Mouse (Mus musculus) midbrain, postnatal 0 days (tissue): ENCODE data around the gene Cdv3. TPM values are rescaled to one million over a fixed set of nuclear protein-coding genes. Genes with fewer than 3 reads are reported as not detected.
A peak's percentile ranks its signal among the peaks of the same experiment; 100 is the strongest.

Experiments used
- ATAC-seq: fragments of 200-750 bp; cut with Nextera tagmentation; 2 replicates; pipeline ENCODE4 v1.8.0; 2017; ENCODE audit warnings: moderate number of reproducible peaks, mild to moderate bottlenecking, moderate TSS enrichment, moderate library complexity; ENCODE audit not compliant: low FRiP score
- DNase-seq: peaks from one replicate; pipeline ENCODE4 v3.0.0-alpha.2; 2015; ENCODE audit warnings: low spot score
- H3K27ac ChIP-seq: fragments of 300-500 bp; sonication (generic); 2 replicates; pipeline ENCODE4 v1.5.1; 2014; ENCODE audit warnings: low read depth, mild to moderate bottlenecking, low read length, mixed read lengths
- H3K27me3 ChIP-seq: fragments of 300-500 bp; sonication (generic); 2 replicates; pipeline ENCODE4 v1.6.1; 2014; ENCODE audit warnings: low read length, control low read depth, mixed read lengths; ENCODE audit not compliant: insufficient read depth
- H3K36me3 ChIP-seq: fragments of 300-500 bp; sonication (generic); 2 replicates; pipeline ENCODE4 v1.6.1; 2014; ENCODE audit warnings: low read length, control low read depth, mixed read lengths; ENCODE audit not compliant: insufficient read depth
- H3K4me1 ChIP-seq: fragments of 300-500 bp; sonication (generic); 2 replicates; pipeline ENCODE4 v1.6.1; 2014; ENCODE audit warnings: mild to moderate bottlenecking, control low read depth, antibody characterized with exemption, low read length, mixed read lengths; ENCODE audit not compliant: insufficient read depth
- H3K4me2 ChIP-seq: fragments of 300-500 bp; sonication (generic); 2 replicates; pipeline ENCODE4 v1.6.1; 2014; ENCODE audit warnings: low read depth, mild to moderate bottlenecking, low read length, mixed read lengths; ENCODE audit not compliant: poor library complexity, severe bottlenecking
- H3K4me3 ChIP-seq: fragments of 300-500 bp; sonication (generic); 2 replicates; pipeline ENCODE4 v1.5.1; 2014; ENCODE audit warnings: low read depth, mild to moderate bottlenecking, low read length, moderate library complexity
- H3K9ac ChIP-seq: fragments of 300-500 bp; sonication (generic); replicated peaks from 2 replicates; pipeline ENCODE4 v1.6.1; 2014; ENCODE audit warnings: mild to moderate bottlenecking, low read length, moderate library complexity, mixed read lengths; ENCODE audit not compliant: poor library complexity, severe bottlenecking
- H3K9me3 ChIP-seq: fragments of 300-500 bp; sonication (generic); 2 replicates; pipeline ENCODE4 v1.6.1; 2016; ENCODE audit warnings: low read length, control low read depth
- CTCF ChIP-seq: IDR thresholded peaks from 2 replicates; pipeline ENCODE4 v1.5.1; 2016; ENCODE audit warnings: antibody characterized with exemption, mild to moderate bottlenecking
- WGBS: fragments of 180-500 bp; shearing (Covaris S2); extraction: QIAGEN DNeasy Blood & Tissue Kit; methylation state at CpG from one replicate; pipeline ENCODE4 v1.1.7; 2014; 5-methylcytosine and 5-hydroxymethylcytosine counted together
- polyA plus RNA-seq: library from polyadenylated mRNA; unstranded; fragments of >200 nt; fragmentation: Nextera tagmentation; extraction: Ambion mirVana; gene quantifications from 2 replicates; pipeline ENCODE4 v1.2.1, GENCODE M21; 2015
- total RNA-seq: library from RNA; depleted of rRNA; stranded (reverse); fragments of >200 nt; gene quantifications from 2 replicates; pipeline ENCODE4 v1.2.3, GENCODE M21; 2014; rRNA removed

Cdv3 gene
- total and polyA plus RNA-seq, 2 experiments from 2014 or later: 84.2 to 102 TPM

GRCm38 (mm10) chr9:103324678-103325077 lies 41.0 kb downstream of the Cdv3 start:
- H3K4me3 ChIP-seq: no peak overlapping the region
- no peak for TF ChIP-seq CTCF
- H3K9ac ChIP-seq: no peak overlapping the region
- no peaks in the 10 kb centered on the region for H3K9me3 ChIP-seq
- H3K27ac ChIP-seq: no peak overlapping the region
- H3K36me3 ChIP-seq: peaks cover 17% of the 10 kb centered on the region; the same call in 1 of the 2 replicates
- no peak overlapping the region for H3K4me2 ChIP-seq
- H3K27me3 ChIP-seq: no peaks in the 10 kb centered on the region
- DNase-seq (no peak), ATAC-seq (no peak)
- no peaks in the 10 kb centered on the region for H3K4me1 ChIP-seq
- WGBS: 89% methylated on average over 1 of the region's 2 CpGs

GRCm38 (mm10) chr9:103309832-103310231 lies 55.8 kb downstream of the Cdv3 start:
- Histone ChIP-seq H3K4me2 (no peak overlapping the region), H3K9me3 (no peaks in the 10 kb centered on the region), H3K9ac (no peak overlapping the region), H3K27me3 (no peaks in the 10 kb centered on the region), H3K4me1 (no peaks in the 10 kb centered on the region), H3K4me3 (no peak overlapping the region), H3K27ac (no peak overlapping the region), H3K36me3 (peaks cover 8% of the 10 kb centered on the region; the same call in 1 of the 2 replicates)
- TF ChIP-seq CTCF: no peak
- ATAC-seq: no peak
- DNase-seq: no peak
- WGBS: 92% methylated on average over 6 of the region's 6 CpGs

- H3K9me3 ChIP-seq: no peaks in the 10 kb centered on the region
- peak overlapping the region; percentile 70 for H3K9ac ChIP-seq
- WGBS: under 1% methylated on average over 40 of the region's 40 CpGs
- peaks cover 2% of the 10 kb centered on the region; the same call in 1 of the 2 replicates for H3K36me3 ChIP-seq
- no peaks in the 10 kb centered on the region for H3K4me1 ChIP-seq
- H3K27ac ChIP-seq: peak overlapping the region; percentile 43; the same call in 1 of the 2 replicates
- H3K27me3 ChIP-seq: no peaks in the 10 kb centered on the region
- peak overlapping the region; percentile 98 for H3K4me3 ChIP-seq
- ATAC-seq: peak; percentile 39; the same call in 1 of the 2 replicates
- DNase-seq: peak; percentile 60
- peak; percentile 29 for TF ChIP-seq CTCF
- peak overlapping the region; percentile 93 for H3K4me2 ChIP-seq
Measured at GRCm38 (mm10) chr9:103305332-103306041, 60.2 kb downstream of the Cdv3 start.

- Histone ChIP-seq H3K4me2 (peak within 1 kb of the TSS; percentile 93), H3K9me3 (no peaks in the 10 kb centered on the region), H3K9ac (peak within 1 kb of the TSS; percentile 70), H3K27ac (peak within 1 kb of the TSS; percentile 77), H3K4me3 (peak within 1 kb of the TSS; percentile 98), H3K27me3 (no peaks in the 10 kb centered on the region), H3K36me3 (peaks cover 2% of the 10 kb centered on the region; the same call in 1 of the 2 replicates), H3K4me1 (no peaks in the 10 kb centered on the region)
- 0% methylated on average over 48 of the region's 49 CpGs for WGBS
- TF ChIP-seq CTCF: peak; percentile 42
- DNase-seq: peak; percentile 97
- peak; percentile 98 for ATAC-seq
Measured at GRCm38 (mm10) chr9:103304927-103305326, 60.7 kb downstream of the Cdv3 start, which contains the start of the genes 1300017J02Rik and Topbp1. Gene 1300017J02Rik, minus strand, starts transcription at chr9:103305082. Gene Topbp1, plus strand, starts transcription at chr9:103305215.

Other genes with a start within 250 kb of the Cdv3 start
- gene Srprb, start 163.7 kb downstream of the Cdv3 start, total RNA-seq: 50.7 and 52.5 TPM in 2 replicates
- gene Srprb, start 163.7 kb downstream of the Cdv3 start, polyA plus RNA-seq: 44.5 and 49.7 TPM in 2 replicates
- gene Gm20425, start 135.5 kb downstream of the Cdv3 start, total RNA-seq: 3.0 TPM in 1 of 2 replicates, not detected in the other
- gene Gm20425, start 135.5 kb downstream of the Cdv3 start, polyA plus RNA-seq: 2.1 and 4.5 TPM in 2 replicates
- gene Trf, start 135.4 kb downstream of the Cdv3 start, total RNA-seq: 14.2 and 29.9 TPM in 2 replicates
- 22.5 and 22.7 TPM in 2 replicates for gene Trf, start 135.4 kb downstream of the Cdv3 start, polyA plus RNA-seq
- 0.27 TPM in 1 of 2 replicates, not detected in the other for gene 1300017J02Rik, start 60.8 kb downstream of the Cdv3 start, total RNA-seq
- gene 1300017J02Rik, start 60.8 kb downstream of the Cdv3 start, polyA plus RNA-seq: 0.27 and 0.56 TPM in 2 replicates
- gene Topbp1, start 60.6 kb downstream of the Cdv3 start, total RNA-seq: 16.9 and 23.8 TPM in 2 replicates
- gene Topbp1, start 60.6 kb downstream of the Cdv3 start, polyA plus RNA-seq: 10.0 and 11.5 TPM in 2 replicates
- 1.2 and 1.8 TPM in 2 replicates for gene Bfsp2, start 114.6 kb upstream of the Cdv3 start, total RNA-seq
- 3.0 and 3.3 TPM in 2 replicates for gene Bfsp2, start 114.6 kb upstream of the Cdv3 start, polyA plus RNA-seq